Mouse (Mus musculus) hindbrain, embryonic 16.5 days (tissue): ENCODE measurements at regions not wholly inside any gene's neighbourhood (a gene's known extent, or its start where the extent isn't known, plus 50 kb on each side); places are given as distances from the start of the nearest gene placed in this dataset.
A peak's percentile ranks its signal among the peaks of the same experiment; 100 is the strongest.

Experiments used
- ATAC-seq: fragments of 200-750 bp; cut with Nextera tagmentation; 2 replicates; pipeline ENCODE4 v1.8.0; 2017; ENCODE audit warnings: moderate TSS enrichment, moderate library complexity
- H3K27ac ChIP-seq: fragments of 300-500 bp; sonication (generic); 2 replicates; pipeline ENCODE4 v1.5.1; 2014; ENCODE audit warnings: low read depth, mild to moderate bottlenecking, control low read depth, low read length, moderate library complexity
- H3K27me3 ChIP-seq: fragments of 300-500 bp; sonication (generic); replicated peaks from 2 replicates; pipeline ENCODE4 v1.6.1; 2014; ENCODE audit warnings: low read length; ENCODE audit not compliant: control insufficient read depth, insufficient read depth
- H3K36me3 ChIP-seq: fragments of 300-500 bp; sonication (generic); 2 replicates; pipeline ENCODE4 v1.6.1; 2014; ENCODE audit warnings: mild to moderate bottlenecking, low read length, moderate library complexity, mixed read lengths; ENCODE audit not compliant: control insufficient read depth, insufficient read depth
- H3K4me1 ChIP-seq: fragments of 300-500 bp; sonication (generic); 2 replicates; pipeline ENCODE4 v1.6.1; 2014; ENCODE audit warnings: low read depth, low read length; ENCODE audit not compliant: control insufficient read depth, insufficient read depth
- H3K4me2 ChIP-seq: fragments of 300-500 bp; sonication (generic); 2 replicates; pipeline ENCODE4 v1.6.1; 2014; ENCODE audit warnings: mild to moderate bottlenecking, low read length, control low read depth, moderate library complexity
- H3K4me3 ChIP-seq: fragments of 300-500 bp; sonication (generic); 2 replicates; pipeline ENCODE4 v1.5.1; 2014; ENCODE audit warnings: mild to moderate bottlenecking, low read length, control low read depth, moderate library complexity
- H3K9ac ChIP-seq: fragments of 300-500 bp; sonication (generic); 2 replicates; pipeline ENCODE4 v1.6.1; 2014; ENCODE audit warnings: low read depth, mild to moderate bottlenecking, control low read depth, low read length, moderate library complexity
- H3K9me3 ChIP-seq: fragments of 300-500 bp; sonication (generic); 2 replicates; pipeline ENCODE4 v1.6.1; 2014; ENCODE audit warnings: mild to moderate bottlenecking, low read length, moderate library complexity; ENCODE audit not compliant: control insufficient read depth
- WGBS: fragments of 180-500 bp; shearing (Covaris S2); extraction: QIAGEN DNeasy Blood & Tissue Kit; methylation state at CpG from one replicate; pipeline ENCODE4 v1.1.7; 2014; 5-methylcytosine and 5-hydroxymethylcytosine counted together

GRCm38 (mm10) chrX:22698179-22698578, 666.7 kb downstream of the Klhl13 start:
- Histone ChIP-seq H3K4me2 (no peak overlapping the region), H3K9me3 (no peaks in the 10 kb centered on the region), H3K4me1 (no peaks in the 10 kb centered on the region), H3K36me3 (no peaks in the 10 kb centered on the region), H3K27ac (no peak overlapping the region), H3K9ac (no peak overlapping the region), H3K27me3 (no peaks in the 10 kb centered on the region), H3K4me3 (no peak overlapping the region)
- WGBS: 66% methylated on average over 2 of the region's 2 CpGs
- ATAC-seq: peak; percentile 68; the same call in 1 of the 2 replicates

- Histone ChIP-seq H3K27me3 (no peaks in the 10 kb centered on the region), H3K9ac (no peak overlapping the region), H3K4me2 (no peak overlapping the region), H3K4me1 (no peaks in the 10 kb centered on the region), H3K36me3 (no peaks in the 10 kb centered on the region), H3K27ac (no peak overlapping the region), H3K9me3 (no peaks in the 10 kb centered on the region), H3K4me3 (no peak overlapping the region)
- WGBS: 59% methylated on average over 3 of the region's 3 CpGs
- no peak for ATAC-seq
Measured at GRCm38 (mm10) chrX:22657722-22658342, 707.0 kb downstream of the Klhl13 start.
